Mouse (Mus musculus) urinary bladder, postnatal 14 days (tissue): ENCODE data around the gene Mia.

Experiments used
- DNase-seq: peaks from one replicate; pipeline ENCODE4 v3.0.0; 2021; ENCODE audit warnings: low spot score

Mia gene

DNA sequence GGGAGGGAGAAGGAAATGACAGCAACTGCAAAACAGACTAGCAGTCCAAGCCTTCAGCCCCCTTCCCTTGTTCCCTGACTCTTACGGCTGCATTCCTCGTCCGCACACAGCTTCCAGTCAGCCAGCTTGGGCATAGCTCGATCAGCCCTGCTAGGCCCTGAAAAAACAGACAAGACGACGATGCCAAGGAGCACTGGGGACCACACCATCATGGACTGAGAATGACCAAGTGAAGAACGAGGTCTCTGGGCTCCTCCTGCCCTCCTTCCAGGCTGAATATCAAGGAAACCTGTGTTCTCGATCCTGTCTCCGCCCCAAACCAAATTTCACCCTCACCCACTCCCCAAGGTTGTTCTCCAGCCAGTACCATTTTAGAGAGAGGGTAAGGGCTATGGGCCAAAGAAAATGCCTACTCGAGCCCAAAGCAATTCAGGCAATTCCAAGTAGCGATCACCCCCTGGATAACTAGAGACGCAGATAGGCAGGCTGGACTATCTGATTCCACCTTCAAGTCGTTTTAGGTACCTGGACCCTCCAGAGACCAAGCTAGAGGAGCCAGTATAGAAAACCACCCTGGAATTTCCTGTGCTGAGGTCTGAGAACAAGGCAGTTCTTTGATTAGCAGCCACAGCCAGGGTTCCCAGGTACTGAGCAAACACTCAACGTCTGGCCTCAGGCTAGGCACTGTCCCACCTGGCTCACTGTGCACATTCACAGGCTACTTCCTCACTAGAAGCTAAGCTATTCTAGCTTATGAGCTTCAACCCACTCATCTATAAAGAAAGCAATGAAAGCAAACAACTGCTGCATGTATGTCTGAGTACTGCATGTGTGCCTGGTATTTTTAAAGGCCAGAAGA lies at the start of gene Mia, which contains the start of gene Gm21983:
Gene Mia, minus strand, starts transcription at position 321 of the 859 bp plus-strand sequence.
Gene Gm21983, minus strand, starts transcription at position 250 of the 859 bp plus-strand sequence.
- DNase-seq = no peak

- DNase-seq = no peak
Measured at GRCm38 (mm10) chr7:27228865-27229264, 47.9 kb upstream of the Mia start.

- peak; percentile 95 for DNase-seq
Measured at GRCm38 (mm10) chr7:27228281-27228821, 47.4 kb upstream of the Mia start, which contains the start of gene Itpkc. Gene Itpkc, minus strand, starts transcription at chr7:27228661.

DNA sequence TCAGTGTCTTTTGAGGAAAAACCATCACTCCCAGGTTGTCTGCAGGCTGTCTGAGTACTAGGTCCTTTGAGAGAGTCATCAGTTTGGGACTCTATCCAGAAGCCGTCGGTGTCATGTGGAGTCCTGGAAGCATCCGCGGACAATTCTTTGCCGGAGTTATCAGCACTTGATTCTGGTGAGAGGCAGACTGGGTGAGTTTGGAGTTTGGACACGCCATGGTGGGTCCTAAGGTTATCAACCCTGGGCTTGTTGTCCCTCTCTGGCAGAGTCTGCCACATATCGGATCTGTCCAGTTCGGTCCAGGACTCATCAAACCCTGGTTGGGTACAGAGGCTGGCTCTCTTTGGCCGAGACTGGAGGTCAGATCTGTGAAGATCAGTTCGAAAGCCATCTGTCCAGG lies 46.7 kb upstream of the Mia start:
- no peak for DNase-seq

GRCm38 (mm10) chr7:27227276-27227675 lies 46.3 kb upstream of the Mia start:
- DNase-seq = no peak

GRCm38 (mm10) chr7:27224877-27225575 lies 44.1 kb upstream of the Mia start:
- peak; percentile 67 for DNase-seq

- DNase-seq = no peak
Measured at GRCm38 (mm10) chr7:27222538-27222937, 41.6 kb upstream of the Mia start.

GRCm38 (mm10) chr7:27221939-27222338 lies 41.0 kb upstream of the Mia start:
- DNase-seq = no peak

DNA sequence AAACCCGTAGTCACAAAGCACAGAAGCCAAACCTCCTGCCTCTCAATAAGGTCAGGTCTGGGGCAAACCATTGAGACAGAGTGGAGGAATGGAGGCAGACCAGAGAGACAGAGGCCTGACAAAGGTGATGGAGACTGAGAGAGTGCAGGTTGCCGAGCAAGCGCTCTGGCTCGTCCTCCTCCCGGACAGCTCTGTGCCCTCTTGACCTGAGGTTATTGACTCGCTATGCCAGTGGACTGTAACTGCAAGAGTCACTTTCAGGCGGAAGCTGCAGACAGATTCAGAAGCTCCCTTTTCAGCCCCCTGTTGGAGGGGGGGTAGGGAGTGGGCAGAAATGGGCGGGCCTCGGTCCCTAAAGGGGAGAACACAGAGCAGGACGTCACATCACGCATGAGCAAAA lies 39.0 kb upstream of the Mia start:
- DNase-seq = no peak

DNA sequence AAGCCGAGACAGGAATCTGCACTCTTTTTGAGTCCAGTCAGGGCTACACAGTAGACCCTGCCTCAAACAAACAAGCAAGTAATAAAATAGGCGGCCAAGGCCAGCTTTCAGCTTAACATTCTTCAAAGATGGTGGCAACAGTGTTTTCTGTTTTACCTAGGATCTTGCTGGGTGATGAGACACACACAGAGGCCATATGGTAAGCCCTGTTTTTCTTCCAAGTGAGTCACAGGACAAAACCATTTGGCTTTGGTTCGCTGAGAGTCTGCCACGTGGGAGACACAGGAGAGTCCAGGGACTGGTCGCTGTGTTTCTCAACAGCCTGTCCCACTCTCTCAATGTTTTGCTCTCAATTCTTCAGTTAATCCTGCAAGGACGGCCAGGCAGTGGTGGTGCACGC lies 37.6 kb upstream of the Mia start:
- no peak for DNase-seq

DNA sequence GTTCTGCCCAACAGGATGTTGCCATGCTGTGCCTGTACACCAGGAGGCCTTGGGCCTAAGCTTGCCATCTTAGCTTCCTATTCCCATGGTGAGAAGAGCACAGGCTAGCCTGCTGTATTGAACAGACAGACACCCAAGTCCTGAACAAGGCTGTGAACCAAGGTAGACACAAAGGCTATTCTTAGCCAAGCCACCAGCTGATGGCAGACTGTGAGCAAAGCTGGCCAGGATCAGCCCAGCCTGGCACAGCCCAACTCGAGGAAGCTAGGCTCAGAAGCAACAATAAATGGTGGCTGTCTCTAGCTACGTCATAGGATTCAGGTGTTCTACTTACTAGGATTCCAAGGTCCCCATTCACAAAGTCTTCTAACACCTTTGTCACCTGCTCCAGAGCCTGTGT lies 31.7 kb upstream of the Mia start:
- DNase-seq = no peak

- no peak for DNase-seq
Measured at GRCm38 (mm10) chr7:27203730-27204449, 22.9 kb upstream of the Mia start.

- no peak for DNase-seq
Measured at GRCm38 (mm10) chr7:27198779-27199178, 17.8 kb upstream of the Mia start.

DNA sequence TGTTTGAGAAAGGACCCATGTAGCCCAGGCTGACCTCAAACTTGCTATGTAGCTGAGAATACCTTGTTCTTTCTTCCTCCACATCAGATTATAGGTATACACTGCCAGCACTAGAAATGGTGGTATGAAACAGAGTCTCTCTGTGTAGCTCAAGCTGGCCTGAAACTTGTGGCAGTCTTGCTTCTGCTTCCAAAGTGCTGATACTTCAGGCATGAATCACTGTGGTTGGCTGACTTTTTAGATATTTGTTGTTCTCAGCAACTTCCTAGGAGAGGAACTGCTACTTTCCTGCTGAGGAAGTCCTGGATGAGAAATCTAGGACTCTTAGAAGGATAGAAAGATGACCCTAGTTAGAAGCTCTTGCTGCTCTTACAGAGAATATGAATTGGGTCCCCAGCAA lies 17.4 kb upstream of the Mia start:
- no peak for DNase-seq

DNA sequence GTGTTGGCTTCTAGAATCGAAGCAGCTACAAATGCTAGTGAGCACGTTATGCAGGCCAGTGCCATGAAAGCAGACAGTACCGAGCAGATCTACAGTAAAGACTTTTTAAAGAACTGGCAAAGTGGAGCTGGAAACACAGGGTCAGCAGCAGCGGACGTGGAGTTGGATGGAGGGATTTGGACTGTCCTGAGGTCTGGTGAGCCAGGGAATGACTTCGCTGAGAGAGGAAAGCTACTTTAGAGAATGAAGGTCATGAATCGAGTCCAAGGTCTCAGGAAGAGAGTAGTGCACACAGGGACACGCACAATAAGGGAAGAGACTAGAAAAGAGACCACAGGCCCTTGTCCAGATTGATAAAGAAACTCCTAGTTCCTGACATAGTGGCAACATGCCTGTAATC lies 16.7 kb upstream of the Mia start:
- no peak for DNase-seq

DNA sequence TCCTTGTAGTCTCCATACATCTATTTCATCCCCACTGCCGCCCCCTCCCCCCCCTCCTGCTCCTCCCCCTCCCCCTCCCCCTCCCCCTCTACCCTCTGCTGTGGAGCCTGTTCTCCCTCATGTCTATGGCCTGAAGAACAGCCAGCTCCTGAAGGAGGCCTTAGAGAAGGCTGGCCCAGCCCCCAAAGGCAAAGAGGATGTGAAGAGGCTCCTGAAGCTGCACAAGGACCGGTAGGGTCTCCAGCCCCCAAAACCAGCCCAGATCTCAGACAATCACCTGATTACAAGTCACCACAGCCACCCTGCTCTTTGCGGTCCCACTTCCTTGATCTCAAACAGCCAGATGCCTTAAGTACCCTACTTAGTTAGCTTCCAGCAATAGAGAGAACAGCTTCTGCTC lies 16.2 kb upstream of the Mia start:
- DNase-seq = no peak

GRCm38 (mm10) chr7:27195681-27196611 lies 15.0 kb upstream of the Mia start, which contains the start of the genes BC024978 and Snrpa:
Gene BC024978, plus strand, starts transcription at chr7:27195781.
Gene Snrpa, minus strand, starts transcription at chr7:27196271.
- peak; percentile 96 for DNase-seq

DNA sequence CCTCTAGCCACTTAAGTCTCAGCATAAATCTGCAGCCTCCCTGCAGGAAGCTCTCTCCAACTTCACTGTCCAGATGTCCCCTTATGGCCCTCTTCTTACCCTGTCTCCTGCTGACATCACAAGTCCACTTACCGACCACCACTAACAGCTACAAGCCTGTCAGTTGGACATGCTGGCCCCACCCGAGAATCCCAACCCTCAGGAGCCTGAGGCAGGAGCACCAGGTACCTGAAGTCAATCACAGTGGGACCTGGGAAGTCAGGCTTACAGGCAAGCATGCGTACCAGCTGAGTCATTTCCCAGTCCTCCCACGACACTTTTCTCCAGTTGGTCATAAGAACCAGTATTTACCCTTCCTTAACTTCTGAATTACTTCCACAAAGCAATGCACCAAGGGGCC lies 12.8 kb upstream of the Mia start:
- no peak for DNase-seq

GRCm38 (mm10) chr7:27192434-27192833 lies 11.5 kb upstream of the Mia start:
- no peak for DNase-seq

- no peak for DNase-seq
Measured at GRCm38 (mm10) chr7:27189271-27189931, 8.4 kb upstream of the Mia start.
